In the genomic region with DNA sequence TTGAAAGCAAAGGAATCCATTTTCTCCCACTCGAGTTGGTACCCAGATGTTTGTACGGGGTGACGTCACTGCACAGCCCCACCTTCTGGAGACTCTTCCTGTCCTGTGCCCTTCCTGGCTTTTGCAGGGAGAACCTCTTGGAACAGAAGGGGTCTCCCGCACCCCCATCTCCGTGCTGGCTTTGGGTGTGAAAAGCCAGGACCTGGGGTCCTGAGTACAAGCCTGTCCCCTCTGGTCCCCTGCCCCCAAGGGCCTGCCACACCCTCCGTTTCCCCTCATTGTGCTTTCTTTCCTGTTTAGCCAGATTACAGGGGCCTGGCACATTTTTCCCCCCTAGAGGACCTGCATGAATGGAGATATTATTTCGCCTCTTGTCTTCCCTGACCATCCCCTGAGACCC, we compare ENCODE assay signal across 9 mouse cellular contexts. TPM values are rescaled to one million over a fixed set of nuclear protein-coding genes. Genes with fewer than 3 reads are reported as not detected.
DNase-seq lines count a peak whose midpoint lies in the region; ATAC-seq lines count a peak whose summit lies in the region.
"Had no signal": no experiment of that assay in that cellular context is flagged by ENCODE, and none has a peak within 500 bp of the region (broad histone marks: within the 10 kb centered on the region; RNA-seq: fewer than 3 reads in every experiment).

No protein-coding gene starts in this region.

- ATAC-seq in embryonic facial prominence, embryonic 14.5 days (ENCODE audit: low read depth): no peak
- ATAC-seq in heart, embryonic 11.5 days (replicated peaks; ENCODE audit: insufficient number of reproducible peaks, low FRiP score, low TSS enrichment): peak; percentile 56
- no peak for ATAC-seq in erythroblast, adult 5-6 weeks (replicated peaks; ENCODE audit: low FRiP score, poor library complexity, severe bottlenecking)
- ATAC-seq: Patski had no signal

- 19% methylated on average over 7 of the region's 7 CpGs for WGBS in embryonic facial prominence, embryonic 14.5 days
- 36% methylated on average over 7 of the region's 7 CpGs for WGBS in heart, embryonic 11.5 days (ENCODE audit: insufficient replicate concordance)

- no peak for DNase-seq in embryonic facial prominence, embryonic 14.5 days (ENCODE audit: low spot score)
- peak; percentile 43 for DNase-seq in kidney, adult 9 months
- peak; percentile 51 for DNase-seq in lung, postnatal 14 days
- DNase-seq in thymus, adult 18-20 months: no peak
- DNase-seq in ovary, postnatal 36 days (ENCODE audit: low spot score): no peak
- DNase-seq in thymus, postnatal 10 days (ENCODE audit: low spot score in 2 of 2): no peak

- H3K27ac ChIP-seq in embryonic facial prominence, embryonic 14.5 days (replicated peaks; ENCODE audit: low read depth, low read length): peak overlapping the region; percentile 84
- peak overlapping the region; percentile 92 for H3K27ac ChIP-seq in heart, embryonic 11.5 days (ENCODE audit: low read depth, low read length)

- no peaks in the 10 kb centered on the region for H3K27me3 ChIP-seq in embryonic facial prominence, embryonic 14.5 days (replicated peaks; ENCODE audit: control insufficient read depth, insufficient read depth, low read length)
- no peaks in the 10 kb centered on the region for H3K27me3 ChIP-seq in heart, embryonic 11.5 days (ENCODE audit: control insufficient read depth, insufficient read depth, low read length)
- H3K27me3 ChIP-seq: Patski had no signal

- peak overlapping the region; percentile 5; the same call in 1 of the 2 replicates for H3K4me2 ChIP-seq in embryonic facial prominence, embryonic 14.5 days (ENCODE audit: low read depth, low read length)
- peak overlapping the region; percentile 55 for H3K4me2 ChIP-seq in heart, embryonic 11.5 days

- no peak overlapping the region for H3K4me3 ChIP-seq in embryonic facial prominence, embryonic 14.5 days (ENCODE audit: low read depth, low read length)
- no peak overlapping the region for H3K4me3 ChIP-seq in heart, embryonic 11.5 days (ENCODE audit: low read depth, low read length)

- H3K4me1 ChIP-seq in embryonic facial prominence, embryonic 14.5 days (ENCODE audit: control insufficient read depth, insufficient read depth, low read length): peaks cover 43% of the 10 kb centered on the region
- H3K4me1 ChIP-seq in heart, embryonic 11.5 days (ENCODE audit: control insufficient read depth, insufficient read depth, low read length): peaks cover 51% of the 10 kb centered on the region

- peaks cover 18% of the 10 kb centered on the region; the same call in 1 of the 2 replicates for H3K36me3 ChIP-seq in embryonic facial prominence, embryonic 14.5 days (ENCODE audit: control insufficient read depth, insufficient read depth, low read length)
- H3K36me3 ChIP-seq in heart, embryonic 11.5 days (ENCODE audit: control insufficient read depth, insufficient read depth, low read length): peaks cover 9% of the 10 kb centered on the region; the same call in 1 of the 2 replicates

- no peaks in the 10 kb centered on the region for H3K9me3 ChIP-seq in embryonic facial prominence, embryonic 14.5 days (ENCODE audit: control insufficient read depth, low read length)
- no peaks in the 10 kb centered on the region for H3K9me3 ChIP-seq in heart, embryonic 11.5 days (replicated peaks; ENCODE audit: control insufficient read depth, low read length)

- H3K9ac ChIP-seq in embryonic facial prominence, embryonic 14.5 days (ENCODE audit: low read depth, low read length): peak overlapping the region; percentile 48; the same call in 1 of the 2 replicates
- no peak overlapping the region for H3K9ac ChIP-seq in heart, embryonic 11.5 days (ENCODE audit: low read depth, low read length)

RNA-seq across cellular contexts. Expression of gene Ece1, which starts 58.0 kb away (rescaled TPM):
- 57.8 and 62.1 TPM in 2 replicates for polyA plus RNA-seq in embryonic facial prominence, embryonic 14.5 days (2014; fragmentation: Nextera tagmentation; extraction: Ambion mirVana)
- polyA plus RNA-seq in heart, embryonic 11.5 days (2014; fragmentation: Nextera tagmentation; extraction: Ambion mirVana): 129 and 157 TPM in 2 replicates
- total RNA-seq in erythroblast, adult 5-6 weeks (2015; ENCODE audit: low replicate concordance): 2.3 and 3.1 TPM in 2 replicates
- 0.68 and 2.1 TPM in 2 replicates for total RNA-seq in erythroblast, adult 5-6 weeks (2017; ENCODE audit: low replicate concordance)

Comparison
In these comparisons a context has a peak if more than half of its experiments do, and no peak if none do; other contexts are left out.
1. DNase-seq: peak in kidney, adult 9 months (single experiment) and lung, postnatal 14 days (single experiment); none in embryonic facial prominence, embryonic 14.5 days (single experiment), thymus, adult 18-20 months (0 of 2), ovary, postnatal 36 days (single experiment) and thymus, postnatal 10 days (0 of 2).